Comparison of ENCODE assay signal across 15 mouse cellular contexts in the genomic region with DNA sequence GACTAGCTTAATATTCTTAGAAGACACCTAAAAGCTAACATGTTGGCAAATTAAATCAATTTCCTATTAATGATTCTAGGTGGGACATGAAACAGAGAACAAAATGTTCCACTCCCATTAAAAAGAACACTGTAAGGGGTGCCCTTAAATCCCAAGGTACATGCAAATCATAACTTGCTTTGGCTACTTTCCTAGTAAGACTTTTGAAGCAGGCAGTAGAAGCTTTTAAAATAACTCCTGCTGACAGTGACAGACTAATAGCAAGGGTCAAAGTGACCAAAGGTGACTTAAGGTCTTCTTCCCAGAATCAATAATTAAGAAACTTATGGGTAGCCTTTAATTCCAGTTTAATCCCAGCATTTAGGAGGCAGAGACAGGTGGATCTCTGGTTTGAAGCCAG.
"Had no signal": no experiment of that assay in that cellular context is flagged by ENCODE, and none has a peak within 500 bp of the region (broad histone marks: within the 10 kb centered on the region; RNA-seq: fewer than 3 reads in every experiment).

No protein-coding gene starts in this region.

- H3K27ac ChIP-seq: kidney, postnatal 0 days; layer of hippocampus, adult 2 months; left cerebral cortex, adult 2 months; liver, embryonic 14.5 days; lung, embryonic 15.5 days; midbrain, embryonic 10.5 days had no signal

- ATAC-seq: intestine, postnatal 0 days had no signal

- H3K27me3 ChIP-seq: lung, embryonic 15.5 days; megakaryocyte, embryonic 14.5 days had no signal

- H3K9me3 ChIP-seq: lung, embryonic 15.5 days; megakaryocyte, embryonic 14.5 days; midbrain, embryonic 10.5 days had no signal

- H3K4me1 ChIP-seq: midbrain, embryonic 10.5 days had no signal

- H3K9ac ChIP-seq: liver, embryonic 14.5 days; lung, embryonic 15.5 days had no signal

- DNase-seq: layer of hippocampus, adult 9-11 months; layer of hippocampus, postnatal 36 days; lung, postnatal 10 days; lung, postnatal 36 days; midbrain, embryonic 14.5 days; thymus, postnatal 36 days had no signal

- H3K36me3 ChIP-seq: lung, embryonic 15.5 days; midbrain, embryonic 10.5 days had no signal

- H3K4me2 ChIP-seq: liver, embryonic 11.5 days; lung, embryonic 15.5 days had no signal

- H3K4me3 ChIP-seq: layer of hippocampus, adult 2 months; left cerebral cortex, adult 2 months; lung, embryonic 15.5 days; midbrain, embryonic 10.5 days had no signal
